8 mouse cellular contexts compared by ENCODE assay signal in the genomic region with DNA sequence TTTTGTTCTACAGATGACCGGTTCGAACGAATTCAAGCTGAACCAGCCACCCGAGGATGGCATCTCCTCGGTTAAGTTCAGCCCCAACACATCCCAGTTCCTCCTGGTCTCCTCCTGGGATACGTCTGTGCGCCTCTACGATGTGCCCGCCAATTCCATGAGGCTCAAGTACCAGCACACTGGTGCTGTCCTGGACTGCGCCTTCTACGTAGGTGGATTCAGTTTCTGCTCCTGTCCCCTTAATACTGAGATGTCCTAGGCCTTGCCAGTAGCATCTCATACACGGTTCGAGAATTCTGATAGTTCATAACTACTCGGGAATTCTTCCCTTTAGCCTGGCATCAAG. TPM values are rescaled to one million over a fixed set of nuclear protein-coding genes. Genes with fewer than 3 reads are reported as not detected.
DNase-seq lines count a peak whose midpoint lies in the region; ATAC-seq lines count a peak whose summit lies in the region.
"Had no signal": no experiment of that assay in that cellular context is flagged by ENCODE, and none has a peak within 500 bp of the region (broad histone marks: within the 10 kb centered on the region; RNA-seq: fewer than 3 reads in every experiment).

No protein-coding gene starts in this region.

- no peak for DNase-seq in layer of hippocampus, adult 9-10 months (ENCODE audit: low spot score)
- DNase-seq in layer of hippocampus, adult 11-12 months (ENCODE audit: low spot score): no peak

- H3K9ac ChIP-seq in limb, embryonic 15.5 days: peak overlapping the region; percentile 56
- peak overlapping the region; percentile 79 for H3K9ac ChIP-seq in stomach, embryonic 15.5 days

- H3K4me1 ChIP-seq in megakaryocyte, embryonic 14.5 days: peaks cover 42% of the 10 kb centered on the region
- peaks cover 24% of the 10 kb centered on the region for H3K4me1 ChIP-seq in limb, embryonic 15.5 days
- peaks cover 2% of the 10 kb centered on the region; the same call in 1 of the 2 replicates for H3K4me1 ChIP-seq in stomach, embryonic 15.5 days

- WGBS in limb, embryonic 15.5 days: under 1% methylated on average over 14 of the region's 14 CpGs
- WGBS in stomach, embryonic 15.5 days: 2% methylated on average over 14 of the region's 14 CpGs

- peaks cover 31% of the 10 kb centered on the region for H3K27me3 ChIP-seq in megakaryocyte, embryonic 14.5 days (replicated peaks)
- peaks cover 37% of the 10 kb centered on the region for H3K27me3 ChIP-seq in limb, embryonic 15.5 days
- H3K27me3 ChIP-seq in stomach, embryonic 15.5 days (replicated peaks): peaks cover 31% of the 10 kb centered on the region

- peak overlapping the region; percentile 53 for H3K4me2 ChIP-seq in limb, embryonic 15.5 days
- peak overlapping the region; percentile 51 for H3K4me2 ChIP-seq in stomach, embryonic 15.5 days

- H3K4me3 ChIP-seq in megakaryocyte, embryonic 14.5 days (replicated peaks): peak overlapping the region; percentile 99
- peak overlapping the region; percentile 63 for H3K4me3 ChIP-seq in limb, embryonic 15.5 days
- H3K4me3 ChIP-seq in stomach, embryonic 15.5 days (replicated peaks): peak overlapping the region; percentile 75

- no peaks in the 10 kb centered on the region for H3K9me3 ChIP-seq in megakaryocyte, embryonic 14.5 days
- H3K9me3 ChIP-seq in limb, embryonic 15.5 days: no peaks in the 10 kb centered on the region
- H3K9me3 ChIP-seq in stomach, embryonic 15.5 days: no peaks in the 10 kb centered on the region

- peaks cover 40% of the 10 kb centered on the region for H3K36me3 ChIP-seq in megakaryocyte, embryonic 14.5 days (replicated peaks; ENCODE audit: low read length)
- peaks cover 32% of the 10 kb centered on the region for H3K36me3 ChIP-seq in limb, embryonic 15.5 days
- H3K36me3 ChIP-seq in stomach, embryonic 15.5 days: peaks cover 10% of the 10 kb centered on the region

- peak overlapping the region; percentile 89 for H3K27ac ChIP-seq in limb, embryonic 15.5 days
- peak overlapping the region; percentile 90 for H3K27ac ChIP-seq in stomach, embryonic 15.5 days

- no peak; the same call in 1 of the 2 replicates for ATAC-seq in megakaryocyte, adult 5-6 weeks (ENCODE audit: poor library complexity, severe bottlenecking)
- peak; percentile 65 for ATAC-seq in erythroid progenitor cell, adult 5-6 weeks (replicated peaks; ENCODE audit: low FRiP score, poor library complexity, severe bottlenecking)
- 0 out of 2 replicates have a peak, but pooled peaks have one; percentile 12 for ATAC-seq in limb, embryonic 15.5 days (ENCODE audit: insufficient number of reproducible peaks, low FRiP score, low TSS enrichment, low read depth)
- ATAC-seq in stomach, embryonic 15.5 days (ENCODE audit: insufficient read depth, low FRiP score, low read depth): peak; percentile 33; the same call in 1 of the 2 replicates

RNA-seq across cellular contexts. Expression of a gene that starts 0.6 kb away (rescaled TPM):
- polyA plus RNA-seq in megakaryocyte, embryonic 14.5 days (2012; ENCODE audit: insufficient read depth, low replicate concordance): 3.4 and 51.6 TPM in 2 replicates
- 151 and 167 TPM in 2 replicates for total RNA-seq in megakaryocyte, adult 5-6 weeks (2015)
- total RNA-seq in megakaryocyte, adult 5-6 weeks (2017): 89.6 and 91.0 TPM in 2 replicates
- total RNA-seq in erythroid progenitor cell, adult 5-6 weeks (2015; ENCODE audit: low replicate concordance): 177 and 201 TPM in 2 replicates
- total RNA-seq in erythroid progenitor cell, adult 5-6 weeks (2017; ENCODE audit: low replicate concordance): 147 and 174 TPM in 2 replicates
- 176 and 179 TPM in 2 replicates for polyA plus RNA-seq in limb, embryonic 15.5 days (2015; fragmentation: Nextera tagmentation; extraction: Ambion mirVana)
- 187 and 198 TPM in 2 replicates for polyA plus RNA-seq in stomach, embryonic 15.5 days (2015; fragmentation: Nextera tagmentation; extraction: Ambion mirVana)

RNA-seq across cellular contexts. Expression of a gene that starts 12.1 kb away (rescaled TPM):
- 0.19 TPM in 1 of 2 replicates, not detected in the other for polyA plus RNA-seq in megakaryocyte, embryonic 14.5 days (2012; ENCODE audit: insufficient read depth, low replicate concordance)
- total RNA-seq in megakaryocyte, adult 5-6 weeks (2015): 0.18 TPM in 1 of 2 replicates, not detected in the other
- total RNA-seq in megakaryocyte, adult 5-6 weeks (2017): 0.33 TPM in 1 of 2 replicates, not detected in the other
- not detected in 2 replicates for total RNA-seq in erythroid progenitor cell, adult 5-6 weeks (2015; ENCODE audit: low replicate concordance)
- not detected in 2 replicates for total RNA-seq in erythroid progenitor cell, adult 5-6 weeks (2017; ENCODE audit: low replicate concordance)
- not detected in 2 replicates for polyA plus RNA-seq in limb, embryonic 15.5 days (2015; fragmentation: Nextera tagmentation; extraction: Ambion mirVana)
- polyA plus RNA-seq in stomach, embryonic 15.5 days (2015; fragmentation: Nextera tagmentation; extraction: Ambion mirVana): 1.0 and 1.4 TPM in 2 replicates
- total RNA-seq: neutrophil, adult 5-6 weeks had no signal

RNA-seq across cellular contexts. Expression of a gene that starts 18.0 kb away (rescaled TPM):
- polyA plus RNA-seq in megakaryocyte, embryonic 14.5 days (2012; ENCODE audit: insufficient read depth, low replicate concordance): not detected in 2 replicates
- not detected in 2 replicates for total RNA-seq in megakaryocyte, adult 5-6 weeks (2015)
- not detected in 2 replicates for total RNA-seq in megakaryocyte, adult 5-6 weeks (2017)
- not detected in 2 replicates for total RNA-seq in erythroid progenitor cell, adult 5-6 weeks (2015; ENCODE audit: low replicate concordance)
- total RNA-seq in erythroid progenitor cell, adult 5-6 weeks (2017; ENCODE audit: low replicate concordance): not detected in 2 replicates
- polyA plus RNA-seq in limb, embryonic 15.5 days (2015; fragmentation: Nextera tagmentation; extraction: Ambion mirVana): not detected in 2 replicates
- 1.6 and 2.0 TPM in 2 replicates for polyA plus RNA-seq in stomach, embryonic 15.5 days (2015; fragmentation: Nextera tagmentation; extraction: Ambion mirVana)
- total RNA-seq: neutrophil, adult 5-6 weeks had no signal
